Mouse (Mus musculus) adipocyte (in vitro differentiated cells): ENCODE results near the gene Dnajb12.
A peak's percentile ranks its signal among the peaks of the same experiment; 100 is the strongest.
"Not testable (repeated sequence)": the region's sequence is repeated elsewhere in the genome, so short reads cannot be mapped to it uniquely, and the experiment has no call there.

Experiments used
- DNase-seq: peaks from one replicate; pipeline ENCODE4 v3.0.0-alpha.2; 2016; ENCODE audit warnings: low spot score

The Dnajb12 gene

DNA sequence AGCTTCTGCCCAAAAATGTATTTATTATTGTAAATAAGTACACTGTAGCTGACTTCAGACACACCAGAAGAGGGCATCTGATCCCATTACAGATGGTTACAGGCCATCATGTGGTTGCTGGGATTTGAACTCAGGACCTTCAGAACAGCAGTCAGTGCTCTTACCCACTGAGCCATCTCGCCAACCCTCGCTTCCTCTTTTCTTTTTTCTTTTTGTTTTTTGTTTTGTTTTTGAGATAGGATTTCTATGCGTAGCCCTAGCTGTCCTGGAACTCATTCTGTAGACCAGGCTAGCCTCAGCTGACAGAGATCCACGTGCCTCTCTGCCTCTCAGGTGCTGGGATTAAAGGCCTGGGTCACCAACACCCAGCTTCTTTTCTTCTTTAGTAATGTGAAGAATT lies 6.7 kb upstream of the Dnajb12 start:
- not testable (repeated sequence) for DNase-seq

DNA sequence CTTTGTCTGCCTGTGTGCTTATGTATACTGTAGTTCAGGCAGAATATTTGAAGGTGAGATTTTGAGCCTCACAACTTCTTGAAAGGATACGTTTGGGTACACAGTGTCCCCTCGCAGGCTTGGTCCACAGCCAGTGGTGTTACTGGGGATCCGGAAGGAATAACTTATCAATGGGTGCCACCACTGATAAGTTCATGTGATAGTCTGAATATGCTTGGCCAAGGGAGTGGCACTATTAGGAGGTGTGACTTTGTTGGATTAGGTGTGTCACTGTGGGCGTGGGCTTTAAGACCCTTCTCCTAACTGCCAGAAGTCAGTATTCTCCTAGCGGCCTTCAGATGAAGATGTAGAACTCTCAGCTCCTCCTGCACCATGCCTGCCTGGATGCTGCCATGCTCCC lies 6.2 kb upstream of the Dnajb12 start:
- DNase-seq: no peak

GRCm38 (mm10) chr10:59873613-59874012 lies 5.7 kb upstream of the Dnajb12 start:
- no peak for DNase-seq

GRCm38 (mm10) chr10:59875396-59875795 lies 4.0 kb upstream of the Dnajb12 start:
- DNase-seq: no peak

GRCm38 (mm10) chr10:59876698-59877097 lies 2.7 kb upstream of the Dnajb12 start:
- not testable (repeated sequence) for DNase-seq

DNA sequence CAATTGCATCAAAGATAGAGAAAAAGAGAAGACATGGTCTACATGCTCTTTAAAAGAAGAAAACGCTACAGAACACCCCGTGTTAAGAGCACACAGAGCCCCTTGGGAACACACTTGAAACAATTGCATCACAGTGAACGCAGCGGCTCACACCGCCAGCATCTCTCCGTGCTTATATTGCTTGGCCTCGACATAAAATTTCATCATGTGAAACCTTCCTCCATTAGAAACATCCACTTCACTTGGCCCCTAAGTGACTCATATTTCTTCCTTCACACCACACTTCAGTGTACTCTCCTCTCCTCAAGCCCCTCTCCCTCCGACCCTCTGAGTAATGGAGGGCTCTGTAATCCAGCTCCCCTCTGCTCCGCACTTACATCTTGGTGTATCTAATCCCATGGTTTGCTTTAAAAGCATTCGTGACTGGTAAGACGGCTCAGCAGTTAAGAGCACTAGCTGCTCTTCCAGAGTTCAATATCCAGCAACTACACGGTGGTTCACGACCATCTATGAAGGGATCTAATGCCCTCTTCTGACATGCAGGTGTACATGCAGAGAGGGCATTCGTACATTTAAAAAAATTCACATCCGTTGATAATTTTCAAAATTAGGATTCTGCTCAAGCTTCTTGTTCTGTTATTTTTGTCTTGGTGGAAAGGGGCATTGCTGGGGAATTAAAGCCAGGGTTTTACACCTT lies 1.8 kb upstream of the Dnajb12 start:
- no peak for DNase-seq

DNA sequence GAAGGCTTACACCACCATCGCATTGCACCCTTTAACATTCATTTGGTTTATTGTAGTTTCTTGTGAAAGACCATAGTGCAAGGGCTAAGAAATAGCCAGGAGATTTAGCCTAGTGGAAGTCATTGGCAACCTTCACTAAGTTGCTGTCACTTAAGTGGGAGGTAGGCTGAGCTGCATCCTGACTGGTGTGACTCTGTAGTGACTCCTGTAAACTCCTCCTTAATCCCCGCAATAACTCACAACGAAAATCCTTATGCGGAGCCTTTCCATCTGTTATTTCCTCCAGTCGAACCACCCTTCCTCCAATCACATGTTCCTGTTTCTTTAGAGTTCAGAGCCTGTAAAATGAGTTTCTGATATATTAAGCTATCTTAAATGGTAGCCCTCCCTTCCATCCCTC lies 533 bp upstream of the Dnajb12 start:
- peak; percentile 72 for DNase-seq

- DNase-seq: no peak
These were observed 652 bp downstream of the Dnajb12 start for GRCm38 (mm10) chr10:59880029-59880386.

- DNase-seq: no peak
These were observed 1.5 kb downstream of the Dnajb12 start for GRCm38 (mm10) chr10:59880837-59881236.

GRCm38 (mm10) chr10:59884327-59885173 lies 5.2 kb downstream of the Dnajb12 start:
- DNase-seq: no peak

GRCm38 (mm10) chr10:59885174-59886080 lies 6.1 kb downstream of the Dnajb12 start:
- DNase-seq: peak; percentile 54

DNA sequence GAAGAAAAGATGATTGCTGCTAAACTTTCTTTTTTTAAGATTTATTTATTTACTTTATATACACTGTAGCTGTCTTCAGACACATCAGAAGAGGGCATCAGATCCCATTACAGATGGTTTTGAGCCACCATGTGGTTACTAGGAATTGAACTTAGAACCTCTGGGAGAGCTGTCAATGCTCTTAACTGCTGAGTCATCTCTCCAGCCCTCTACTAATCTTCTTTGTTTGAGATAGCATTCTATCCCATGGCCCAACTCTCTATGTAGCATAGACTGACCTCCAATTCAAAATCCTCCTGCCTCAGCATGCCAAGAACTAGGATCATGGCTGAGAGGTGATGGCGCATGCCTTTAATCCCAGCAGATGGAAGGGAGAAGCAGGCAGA lies 6.7 kb downstream of the Dnajb12 start:
- DNase-seq: no peak

GRCm38 (mm10) chr10:59887432-59887831 lies 8.1 kb downstream of the Dnajb12 start:
- no peak for DNase-seq

- DNase-seq: no peak
These were observed 10.0 kb downstream of the Dnajb12 start for GRCm38 (mm10) chr10:59889339-59889738.

DNA sequence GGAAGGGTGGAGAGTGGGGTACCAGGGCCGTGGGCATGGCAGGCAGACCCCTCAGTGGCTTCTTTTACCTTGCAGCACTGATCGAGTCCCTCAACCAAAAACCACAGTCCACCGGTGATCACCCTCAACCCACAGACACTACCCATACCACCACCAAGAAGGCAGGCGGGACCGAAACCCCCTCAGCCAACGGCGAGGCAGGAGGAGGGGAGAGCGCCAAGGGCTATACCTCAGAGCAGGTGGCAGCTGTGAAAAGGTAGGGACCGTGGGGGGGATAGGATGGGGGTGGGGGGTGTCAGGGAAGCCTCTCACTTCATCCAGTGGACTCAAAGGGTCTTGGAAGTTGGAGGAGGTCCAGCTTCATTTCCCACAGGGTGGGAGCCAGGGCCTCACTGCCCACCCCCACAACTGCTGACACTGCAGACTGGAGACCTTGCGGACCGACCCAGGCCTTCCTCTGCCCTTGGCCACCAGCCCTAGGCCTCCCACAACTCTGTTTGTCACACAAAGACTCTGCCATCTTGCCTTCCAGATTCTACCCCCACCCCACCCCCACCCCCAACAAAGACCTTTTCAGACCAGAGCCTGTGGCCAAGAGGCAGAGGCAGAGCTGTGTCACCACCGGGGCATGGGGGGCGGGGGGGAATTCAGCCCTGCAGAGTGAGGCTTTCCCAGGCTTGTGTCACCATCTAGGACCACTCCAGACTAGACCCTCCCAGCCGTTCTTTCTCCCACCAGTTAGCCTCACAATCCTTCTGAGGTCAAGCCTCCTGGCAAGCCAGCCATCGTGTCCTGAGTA lies 10.8 kb downstream of the Dnajb12 start:
- no peak for DNase-seq

GRCm38 (mm10) chr10:59892977-59893376 lies 13.6 kb downstream of the Dnajb12 start:
- peak; percentile 57 for DNase-seq

DNA sequence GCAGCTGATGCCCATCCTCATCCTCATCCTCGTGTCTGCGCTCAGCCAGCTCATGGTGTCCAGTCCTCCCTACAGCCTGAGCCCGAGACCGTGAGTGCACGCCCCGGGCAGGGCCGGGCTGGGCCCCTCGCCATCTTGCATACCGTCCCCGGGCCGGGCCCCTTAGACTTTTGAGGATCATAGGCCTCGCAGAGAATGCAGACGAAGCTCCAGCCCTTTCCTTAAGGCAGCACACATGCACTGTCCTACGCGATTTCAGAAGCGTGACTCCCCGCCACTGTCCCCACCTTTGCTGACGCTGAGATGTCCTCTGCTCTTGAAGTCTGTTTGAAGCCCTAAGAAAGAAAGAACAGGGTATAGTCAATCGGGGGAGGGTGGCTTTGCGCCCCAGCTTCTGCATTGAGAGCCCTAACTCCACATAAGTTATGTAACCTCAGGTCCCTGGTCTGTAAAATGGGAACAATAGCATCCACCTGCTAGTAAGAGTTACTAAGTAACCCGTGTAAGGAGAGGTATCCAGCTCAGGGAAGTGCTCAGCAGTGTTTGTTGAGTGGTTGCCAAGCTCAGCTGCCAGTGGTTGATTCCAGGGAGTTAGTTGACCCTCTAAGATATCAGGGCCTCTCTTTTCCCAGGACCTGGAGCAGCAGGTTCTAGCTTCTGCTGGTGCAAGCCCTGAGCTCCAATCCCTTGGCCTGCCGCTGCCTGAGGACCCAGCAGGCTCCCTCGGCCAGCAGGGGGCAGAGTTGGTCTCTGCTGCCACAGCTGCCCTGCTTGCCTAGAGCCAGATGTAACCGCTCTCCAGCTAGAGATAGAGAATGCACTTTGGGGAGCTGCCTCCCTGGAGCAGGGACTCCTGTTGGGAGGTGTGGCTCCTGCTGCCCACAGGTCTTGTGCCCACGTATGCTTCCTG lies 15.2 kb downstream of the Dnajb12 start:
- DNase-seq: peak; percentile 87

DNA sequence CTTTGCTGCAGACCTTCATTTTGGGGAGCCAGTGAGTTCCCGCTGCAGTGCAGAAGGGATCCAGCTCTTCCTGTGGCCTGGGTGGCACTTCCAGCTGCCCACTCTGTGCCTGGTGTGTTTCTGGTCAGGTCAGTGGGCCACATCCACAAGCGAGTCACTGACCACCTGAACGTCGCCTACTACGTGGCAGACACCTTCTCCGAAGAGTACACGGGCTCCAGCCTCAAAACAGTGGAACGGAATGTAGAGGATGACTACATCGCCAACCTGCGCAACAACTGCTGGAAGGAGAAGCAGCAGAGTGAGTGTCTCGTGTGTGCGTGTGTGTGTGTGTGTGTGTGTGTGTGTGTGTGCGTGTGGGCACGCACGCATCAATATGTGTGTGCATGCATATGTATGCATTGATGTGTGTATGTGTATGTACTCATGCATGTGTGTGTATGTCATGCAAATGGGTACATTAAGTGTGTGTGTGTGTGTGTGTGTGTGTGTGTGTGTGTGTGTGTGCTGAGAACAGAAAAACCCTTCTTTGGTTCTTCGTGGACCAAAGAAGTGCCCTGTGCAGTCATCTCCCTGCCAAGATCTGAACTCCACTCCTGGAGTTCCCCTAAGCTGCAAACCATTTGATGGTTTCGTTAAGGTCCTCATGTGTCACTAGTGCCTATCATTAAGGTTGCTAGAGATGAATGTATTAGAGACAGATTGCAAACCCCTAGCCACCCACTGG lies 16.3 kb downstream of the Dnajb12 start:
- no peak for DNase-seq

DNA sequence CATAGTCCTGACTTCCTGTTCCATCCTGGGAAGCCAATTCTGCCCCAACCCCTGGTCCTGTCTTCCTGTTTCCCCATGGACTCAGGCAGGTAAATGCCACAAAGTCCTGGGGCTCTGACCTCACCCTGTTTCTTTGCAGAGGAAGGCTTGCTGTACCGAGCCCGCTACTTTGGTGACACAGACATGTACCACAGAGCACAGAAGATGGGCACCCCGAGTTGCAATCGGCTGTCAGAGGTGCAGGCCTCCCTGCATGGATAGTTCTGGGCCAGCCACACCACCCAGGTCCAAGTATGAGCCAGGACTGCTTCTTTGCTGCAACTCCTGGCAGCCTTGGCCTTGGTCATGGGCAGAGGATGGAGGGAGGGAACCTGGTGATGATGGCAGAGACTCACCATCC lies 16.9 kb downstream of the Dnajb12 start:
- no peak for DNase-seq

- DNase-seq: peak; percentile 30
These were observed 17.6 kb downstream of the Dnajb12 start for GRCm38 (mm10) chr10:59896911-59897331.
